Mouse (Mus musculus) CD4-positive, CD25-positive, alpha-beta regulatory T cell, adult 4 months (primary cell): ENCODE results near the gene 2810006K23Rik. TPM values are rescaled to one million over a fixed set of nuclear protein-coding genes. Genes with fewer than 3 reads are reported as not detected.
"Not testable (repeated sequence)": the region's sequence is repeated elsewhere in the genome, so short reads cannot be mapped to it uniquely, and the experiment has no call there.

ENCODE experiments used
- ATAC-seq: one replicate; pipeline ENCODE4 v1.8.0; 2017
- polyA plus RNA-seq, 2 experiments: library from polyadenylated mRNA; unstranded; fragments of 100-300 nt; shearing (Covaris generic); gene quantifications; one replicate each; pipeline ENCODE4 v1.2.1; 2017

2810006K23Rik gene
- polyA plus RNA-seq: 10 to 100 TPM; 12.0 to 16.5 TPM

- peak; percentile 91 for ATAC-seq
Measured at GRCm38 (mm10) chr5:124327510-124328364, at the start of gene 2810006K23Rik, which contains the start of gene Mphosph9. Gene 2810006K23Rik (plus strand): TSS chr5:124328089. Gene Mphosph9 (minus strand): TSS chr5:124327972.

DNA sequence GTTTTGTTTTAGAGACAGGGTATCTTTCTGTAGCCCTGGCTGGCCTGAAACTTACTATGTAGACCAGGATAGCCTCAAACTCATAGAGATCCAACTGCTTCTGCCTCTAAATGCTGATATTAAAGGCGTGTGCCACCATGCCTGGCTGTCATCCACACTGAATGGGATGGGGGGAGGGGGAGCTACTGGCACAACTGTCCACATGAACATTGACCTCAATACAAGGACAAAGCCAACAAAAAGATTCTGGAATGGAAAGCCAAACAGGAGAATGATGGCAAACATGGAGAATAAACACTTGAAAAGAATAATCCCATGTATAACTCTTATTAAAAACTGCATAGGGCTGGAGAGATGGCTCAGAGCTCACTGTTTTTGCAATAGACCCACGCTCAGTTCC is 45.0 kb upstream of the 2810006K23Rik start:
- no peak for ATAC-seq

DNA sequence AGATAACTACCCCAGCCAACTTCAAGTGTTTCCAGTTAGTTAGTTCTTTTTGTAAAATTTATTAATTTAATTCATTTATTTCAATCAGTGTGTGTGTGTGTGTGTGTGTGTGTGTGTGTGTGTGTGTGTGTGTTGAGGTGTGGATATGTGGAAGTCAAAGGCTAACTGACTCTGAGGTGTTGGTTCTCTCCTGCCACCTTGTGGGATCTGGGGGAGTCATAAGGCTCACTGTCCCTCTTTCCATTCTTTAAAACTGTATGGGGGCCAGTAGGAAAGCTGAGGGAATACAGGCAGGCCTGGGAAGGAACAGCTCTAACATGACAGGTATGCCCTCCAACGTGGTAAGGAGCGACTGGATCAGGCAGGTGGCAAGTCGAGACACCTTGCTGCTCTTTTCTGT is 43.6 kb upstream of the 2810006K23Rik start:
- ATAC-seq: no peak

DNA sequence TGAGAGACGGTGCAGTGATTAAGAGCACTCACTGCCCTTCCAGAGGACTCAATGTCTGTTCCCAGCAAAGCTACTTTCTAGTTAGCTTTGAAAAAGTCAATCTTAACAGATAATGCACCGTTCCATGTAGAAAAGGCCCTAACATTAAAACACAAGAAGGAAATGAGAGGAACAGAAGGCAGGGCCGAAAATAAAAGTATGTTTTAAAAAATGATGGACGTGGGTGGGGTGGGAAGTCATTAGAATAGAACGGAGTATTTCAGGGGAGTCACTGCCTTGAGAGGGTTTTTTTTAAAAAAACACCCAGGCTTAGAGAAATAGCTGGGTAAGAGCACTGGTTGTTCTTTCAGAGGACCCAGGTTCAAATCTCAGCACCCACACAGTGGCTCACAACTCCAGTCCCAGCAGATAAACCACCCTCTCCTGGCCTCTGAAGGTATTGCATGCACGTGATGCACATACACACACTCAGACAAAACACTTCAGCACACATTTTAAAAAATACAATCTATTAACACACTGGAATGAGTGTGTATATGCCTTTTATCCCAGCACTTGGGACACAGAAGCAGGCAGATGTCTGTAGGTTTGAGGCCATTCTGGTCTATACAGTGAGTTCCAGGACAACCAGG is 40.2 kb upstream of the 2810006K23Rik start:
- no peak for ATAC-seq

DNA sequence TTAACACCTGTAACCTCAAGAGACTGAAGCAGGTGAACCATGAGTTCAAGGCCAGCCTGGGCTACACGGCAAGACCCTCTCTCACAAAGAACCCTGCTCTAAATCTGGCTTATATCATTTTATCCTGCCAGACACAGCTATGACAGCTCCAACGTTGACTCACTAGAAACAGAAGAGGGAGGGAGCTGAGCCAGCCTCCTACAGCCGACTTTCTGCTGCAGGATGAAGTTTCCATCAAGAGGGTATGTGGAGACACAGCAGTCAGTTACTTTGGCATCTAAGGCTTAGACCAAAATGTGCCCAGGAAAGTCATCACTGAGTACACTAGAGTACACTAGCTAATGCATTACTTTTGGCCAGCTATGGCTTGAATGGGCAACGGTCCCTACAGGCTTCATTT is 37.7 kb upstream of the 2810006K23Rik start:
- ATAC-seq: no peak

DNA sequence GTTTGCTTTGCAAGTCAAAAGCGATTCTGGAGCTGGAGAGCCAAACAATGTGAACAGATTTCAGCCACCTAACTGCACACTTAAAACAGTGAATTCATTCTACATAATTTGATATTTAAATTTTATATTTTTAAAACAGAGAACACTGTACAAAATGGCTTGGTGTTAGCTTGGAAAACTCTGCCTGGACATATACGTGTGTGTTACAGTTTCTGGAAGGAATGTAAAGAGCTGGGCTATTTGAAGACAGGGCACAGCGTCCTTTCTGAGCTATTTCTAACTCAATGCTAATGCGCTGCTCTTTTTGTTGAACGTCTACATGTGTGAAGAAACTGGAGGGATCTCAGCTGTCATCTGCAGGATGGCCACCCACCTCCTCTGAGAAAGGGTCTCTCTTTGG is 33.9 kb upstream of the 2810006K23Rik start:
- ATAC-seq: no peak

- ATAC-seq: no peak
Measured at GRCm38 (mm10) chr5:124296475-124296874, 31.4 kb upstream of the 2810006K23Rik start.

- not testable (repeated sequence) for ATAC-seq
Measured at GRCm38 (mm10) chr5:124299307-124299706, 28.6 kb upstream of the 2810006K23Rik start.

DNA sequence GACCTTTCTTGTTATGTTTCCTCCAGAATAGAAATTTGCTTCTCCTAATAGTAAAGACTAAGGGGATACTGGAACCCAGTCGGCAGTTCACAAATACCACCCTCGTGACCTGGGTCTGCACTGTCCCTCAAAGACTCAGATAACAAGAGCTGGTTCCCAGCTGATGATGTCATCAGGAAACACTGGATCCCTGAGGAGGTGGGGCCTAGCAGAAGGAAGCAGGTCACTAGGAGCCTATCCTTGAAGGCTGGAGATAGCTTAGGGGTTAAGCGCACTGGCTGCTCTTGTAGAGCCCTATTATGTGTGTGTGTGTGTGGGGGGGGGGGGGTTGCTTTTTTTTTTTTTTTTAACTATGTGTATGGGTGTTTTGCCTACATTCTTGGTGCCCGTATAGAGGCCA is 27.8 kb upstream of the 2810006K23Rik start:
- ATAC-seq: no peak

DNA sequence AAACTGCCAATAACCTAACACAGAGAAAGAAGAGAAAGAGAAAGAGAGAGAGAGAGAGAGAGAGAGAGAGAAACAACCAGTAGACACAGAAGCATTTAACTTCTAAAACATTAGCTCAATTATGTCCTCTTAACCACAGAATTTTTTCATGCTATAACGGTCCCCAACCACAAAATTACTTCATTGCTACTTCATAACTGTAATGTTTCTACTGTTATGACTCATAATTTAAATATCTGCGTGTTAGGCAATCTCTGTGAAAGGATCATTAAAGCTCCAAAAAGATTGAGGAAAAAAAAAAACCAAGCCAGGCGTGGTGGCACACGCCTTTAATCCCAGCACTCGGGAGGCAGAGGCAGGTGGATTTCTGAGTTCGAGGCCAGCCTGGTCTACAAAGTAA is 25.0 kb upstream of the 2810006K23Rik start:
- peak; percentile 85 for ATAC-seq

DNA sequence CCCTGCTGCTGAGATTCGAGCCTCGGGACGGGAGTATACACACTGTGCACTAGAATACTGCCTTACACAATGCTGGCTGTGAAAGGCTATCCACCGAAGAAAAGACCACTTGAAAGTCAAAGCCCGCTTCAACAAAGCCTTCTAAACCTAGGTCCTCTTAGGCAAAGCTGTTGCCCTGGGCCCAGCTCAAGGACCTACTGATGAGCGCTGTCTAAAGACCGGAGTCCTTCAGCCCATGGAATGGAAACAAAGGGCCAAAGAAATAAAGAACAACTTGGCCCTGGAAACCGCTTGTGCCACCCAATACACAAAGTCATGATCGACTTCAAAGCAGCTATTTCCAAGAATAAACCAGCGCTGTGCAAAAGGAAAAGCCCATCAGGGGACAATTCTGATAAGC is 18.7 kb upstream of the 2810006K23Rik start:
- no peak for ATAC-seq

- ATAC-seq: no peak
Measured at GRCm38 (mm10) chr5:124310091-124310490, 17.8 kb upstream of the 2810006K23Rik start.

- no peak for ATAC-seq
Measured at GRCm38 (mm10) chr5:124315498-124315897, 12.4 kb upstream of the 2810006K23Rik start.

DNA sequence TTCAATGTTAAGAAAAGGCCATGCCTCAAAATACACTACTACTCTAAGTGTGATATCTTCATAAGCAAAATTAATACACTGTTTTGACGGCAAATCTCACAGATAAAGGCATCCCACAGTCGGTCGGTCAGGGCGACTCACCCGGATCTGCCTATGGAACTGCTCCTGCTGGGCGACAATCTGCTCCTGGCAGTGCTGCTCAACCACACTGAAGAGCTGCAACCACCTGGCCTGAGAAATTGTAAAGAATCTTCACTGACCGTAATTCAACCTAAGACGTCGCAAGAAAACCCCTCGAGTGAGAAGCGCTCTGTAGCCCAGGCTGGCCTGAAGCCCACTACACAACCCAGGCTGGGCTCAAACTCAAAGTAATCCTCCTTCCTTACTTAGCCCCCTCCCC is 11.9 kb upstream of the 2810006K23Rik start:
- no peak for ATAC-seq

- ATAC-seq: no peak
Measured at GRCm38 (mm10) chr5:124317648-124318047, 10.2 kb upstream of the 2810006K23Rik start.

GRCm38 (mm10) chr5:124326829-124327228 is 1.1 kb upstream of the 2810006K23Rik start:
- no peak for ATAC-seq

DNA sequence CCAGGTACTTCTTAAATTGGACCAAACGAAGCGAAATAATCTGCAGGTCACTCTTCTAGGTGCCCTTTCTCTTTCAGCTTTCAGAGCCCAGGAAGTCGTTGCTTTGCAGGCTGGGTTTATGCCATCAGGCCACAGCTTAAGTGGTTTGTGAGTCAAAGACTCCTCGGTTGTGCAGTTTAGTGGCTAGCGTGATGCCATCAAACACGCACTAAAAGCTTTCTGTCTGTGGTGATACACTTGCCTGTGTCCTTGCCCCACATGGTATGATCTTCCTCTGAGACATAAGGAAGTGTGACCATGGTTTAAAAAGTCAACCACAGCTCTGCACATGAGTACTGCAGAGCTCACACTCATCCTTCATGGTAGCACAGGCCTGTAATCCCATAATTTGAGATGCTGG is 2.2 kb downstream of the 2810006K23Rik start:
- no peak for ATAC-seq

DNA sequence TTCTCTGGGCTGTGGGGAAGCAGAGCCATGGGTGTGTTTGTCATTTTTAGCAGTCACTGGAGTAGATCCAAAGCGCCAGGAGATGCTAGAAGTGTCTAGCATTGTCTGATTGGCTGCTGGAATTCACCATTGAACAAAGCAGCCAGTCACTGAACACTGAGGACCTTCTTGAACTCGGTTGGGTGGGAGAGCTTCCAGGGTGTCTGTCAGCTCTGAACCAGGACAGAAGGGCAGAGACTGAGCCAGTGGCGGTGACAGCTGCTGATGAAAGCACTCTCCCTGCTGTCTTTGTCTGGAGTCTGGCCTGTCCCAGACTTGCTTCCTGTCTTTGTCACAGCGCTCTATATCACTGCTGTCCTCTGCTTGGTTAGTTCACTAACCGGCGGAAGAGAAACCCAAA is 6.5 kb downstream of the 2810006K23Rik start:
- no peak for ATAC-seq

DNA sequence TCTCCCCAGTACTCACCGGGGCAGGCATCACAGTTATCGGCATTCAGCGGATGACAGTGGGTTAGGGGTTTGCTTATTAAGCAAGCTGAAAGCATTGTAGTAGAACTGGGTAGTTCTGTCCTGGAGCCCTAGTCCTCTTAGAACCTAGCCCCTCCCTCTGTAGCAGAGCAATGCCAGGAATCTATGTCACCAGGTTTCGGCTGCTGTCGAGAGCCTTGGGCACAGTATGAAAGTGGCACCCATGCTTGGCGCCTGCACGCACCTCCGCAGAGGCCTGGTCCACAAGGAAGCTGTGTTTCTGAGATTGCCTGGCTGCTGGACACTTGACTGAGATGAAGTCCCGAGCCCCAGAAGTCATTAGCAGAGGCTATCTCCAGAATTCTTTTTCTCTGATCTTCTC is 9.2 kb downstream of the 2810006K23Rik start:
- ATAC-seq: no peak

GRCm38 (mm10) chr5:124337909-124338308 is 10.0 kb downstream of the 2810006K23Rik start:
- no peak for ATAC-seq

DNA sequence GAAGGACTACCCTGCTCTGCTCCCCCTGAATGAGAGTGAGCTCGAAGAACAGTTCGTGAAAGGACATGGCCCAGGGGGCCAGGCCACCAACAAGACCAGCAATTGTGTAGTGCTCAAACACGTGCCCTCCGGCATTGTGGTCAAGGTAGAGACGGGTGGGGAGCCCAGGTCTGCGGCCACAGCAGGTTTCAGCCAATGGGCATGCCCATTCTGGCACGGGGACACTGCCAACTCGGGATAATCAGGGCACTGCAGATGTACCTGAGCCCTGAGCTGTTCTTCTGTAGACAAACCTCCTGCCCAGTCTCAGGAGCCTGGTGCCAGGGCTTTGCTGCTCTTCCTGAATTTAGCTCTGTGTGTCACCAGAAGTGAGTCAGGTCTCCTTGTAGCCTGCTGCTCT is 10.9 kb downstream of the 2810006K23Rik start:
- ATAC-seq: no peak

- ATAC-seq: not testable (repeated sequence)
Measured at GRCm38 (mm10) chr5:124341753-124342339, 14.0 kb downstream of the 2810006K23Rik start.

DNA sequence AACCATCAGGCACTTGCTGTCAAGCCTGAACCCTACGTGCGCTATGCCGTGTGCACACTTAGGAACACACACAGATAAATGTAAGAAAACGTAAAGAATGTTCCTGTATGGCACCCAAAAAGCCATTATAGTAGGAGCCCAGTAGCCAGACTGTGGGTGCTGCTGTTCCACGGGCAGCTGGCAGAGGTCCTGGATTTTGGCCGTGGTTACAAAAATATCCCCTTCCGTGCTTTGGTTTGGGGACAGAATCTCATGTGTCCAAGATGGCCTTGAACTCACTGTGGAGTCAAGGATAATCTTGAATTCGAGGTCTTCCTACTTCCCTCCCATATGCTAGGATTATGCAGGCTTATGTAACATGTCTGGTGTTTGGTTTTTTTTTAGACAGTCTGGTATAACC is 15.0 kb downstream of the 2810006K23Rik start:
- ATAC-seq: no peak

- no peak for ATAC-seq
Measured at GRCm38 (mm10) chr5:124349196-124349595, 21.3 kb downstream of the 2810006K23Rik start.
